Mouse (Mus musculus) gastrocnemius, postnatal 36 days (tissue): Measurements from ENCODE around the gene Olfr9. TPM values are rescaled to one million over a fixed set of nuclear protein-coding genes. Genes with fewer than 3 reads are reported as not detected.
"Not testable (repeated sequence)": the region's sequence is repeated elsewhere in the genome, so short reads cannot be mapped to it uniquely, and the experiment has no call there.

Experiments
- DNase-seq, 2 experiments: peaks; one replicate each; pipeline ENCODE4 v3.0.0; 2022
- intact Hi-C: fragments of 180-260 bp; cut with DNase I; formaldehyde crosslinking; loops from one replicate; pipeline ENCODE4 v1.15.1; 2025
- total RNA-seq, 2 experiments: library from RNA; stranded (reverse); gene quantifications; 2 replicates each; pipeline ENCODE4 v1.2.3; 2021

The Olfr9 gene
- total RNA-seq, 2 experiments from 2014 or later: not detected

- intact Hi-C loops: no loop called here
- no peak for DNase-seq
These were observed 7.4 kb downstream of the Olfr9 start for GRCm38 (mm10) chr10:128996523-128997040.

GRCm38 (mm10) chr10:129004032-129004920 lies 15.0 kb downstream of the Olfr9 start:
- DNase-seq: no peak
- intact Hi-C loops: no loop called here

- no peak for DNase-seq
- intact Hi-C loops: no loop called here
These were observed 21.1 kb downstream of the Olfr9 start, which contains the start of gene Olfr763 for GRCm38 (mm10) chr10:129010288-129010841. Gene Olfr763, plus strand, starts transcription at chr10:129010791.

- intact Hi-C loops, DNase-seq: not testable (repeated sequence)
These were observed 22.3 kb downstream of the Olfr9 start for GRCm38 (mm10) chr10:129011511-129011910.

GRCm38 (mm10) chr10:129014477-129014876 lies 25.2 kb downstream of the Olfr9 start:
- intact Hi-C loops: no loop called here

GRCm38 (mm10) chr10:129023319-129023718 lies 34.1 kb downstream of the Olfr9 start:
- DNase-seq: no peak
- intact Hi-C loops: no loop called here

More at GRCm38 (mm10) chr10:129014477-129014876, 25.2 kb downstream of the Olfr9 start:
- no peak for DNase-seq

- intact Hi-C loops: no loop called here
- DNase-seq: no peak
These were observed 36.9 kb downstream of the Olfr9 start for GRCm38 (mm10) chr10:129026018-129026662.

- intact Hi-C loops: no loop called here
- DNase-seq: no peak
These were observed 39.1 kb downstream of the Olfr9 start for GRCm38 (mm10) chr10:129028343-129028742.

GRCm38 (mm10) chr10:129039796-129040195 lies 50.6 kb downstream of the Olfr9 start, which contains the start of gene Olfr764-ps1:
Gene Olfr764-ps1, minus strand, starts transcription at chr10:129039896.
- no peak for DNase-seq
- intact Hi-C loops: no loop called here

Other genes with a start within 250 kb of the Olfr9 start
- gene Dgka, start 244.6 kb upstream of the Olfr9 start, total RNA-seq: 1 to 10 TPM; 7.7 to 9.8 TPM
- 10 to 100 TPM in 1 of 2 experiments, 1 to 10 TPM in 1; 8.8 to 11.7 TPM for gene Pym1, start 241.5 kb upstream of the Olfr9 start, total RNA-seq
- gene Mmp19, start 198.5 kb upstream of the Olfr9 start, total RNA-seq: 1 to 10 TPM in 1 of 2 experiments, under 1 TPM in 1; 0.92 to 2.6 TPM
- gene Dnajc14, start 185.4 kb upstream of the Olfr9 start, total RNA-seq: 10 to 100 TPM; 19.1 to 20.0 TPM
- 1 to 10 TPM; 2.9 to 3.2 TPM for gene Tmem198b, start 185.1 kb upstream of the Olfr9 start, total RNA-seq
- gene Sarnp, start 172.1 kb upstream of the Olfr9 start, total RNA-seq: 10 to 100 TPM; 25.2 to 27.2 TPM
- gene Ormdl2, start 167.8 kb upstream of the Olfr9 start, total RNA-seq: 1 to 10 TPM; 3.4 to 3.5 TPM
- 1 to 10 TPM; 2.8 to 5.8 TPM for gene Gdf11, start 97.7 kb upstream of the Olfr9 start, total RNA-seq
- gene Cd63, start 88.4 kb upstream of the Olfr9 start, total RNA-seq: 100 to 1,000 TPM in 1 of 2 experiments, 10 to 100 TPM in 1; 94.8 to 103 TPM
- 1 to 10 TPM; 3.5 to 4.1 TPM for gene Rdh5, start 66.5 kb upstream of the Olfr9 start, total RNA-seq
- 100 to 1,000 TPM; 146 to 165 TPM for gene Bloc1s1, start 65.4 kb upstream of the Olfr9 start, total RNA-seq
- 10 to 100 TPM; 47.9 to 60.1 TPM for gene Itga7, start 55.6 kb upstream of the Olfr9 start, total RNA-seq
- gene Mettl7b, start 28.4 kb upstream of the Olfr9 start, total RNA-seq: under 1 TPM in 1 of 2 experiments, not detected in 1; 0.28 TPM
- not detected for gene Olfr763, start 21.4 kb downstream of the Olfr9 start, total RNA-seq
- gene Olfr764-ps1, start 50.5 kb downstream of the Olfr9 start, total RNA-seq: not detected
- gene Olfr765, start 60.6 kb downstream of the Olfr9 start, total RNA-seq: not detected
- not detected for gene Olfr766-ps1, start 79.5 kb downstream of the Olfr9 start, total RNA-seq
- not detected for gene Olfr767, start 93.5 kb downstream of the Olfr9 start, total RNA-seq
- gene Olfr768, start 109.9 kb downstream of the Olfr9 start, total RNA-seq: not detected
- gene Olfr769, start 128.4 kb downstream of the Olfr9 start, total RNA-seq: not detected
- not detected for gene Olfr770, start 149.6 kb downstream of the Olfr9 start, total RNA-seq
- not detected for gene Olfr771, start 175.3 kb downstream of the Olfr9 start, total RNA-seq
- gene Olfr772, start 188.5 kb downstream of the Olfr9 start, total RNA-seq: not detected
- not detected for gene Olfr773, start 198.0 kb downstream of the Olfr9 start, total RNA-seq
- not detected for gene Olfr774, start 246.8 kb downstream of the Olfr9 start, total RNA-seq